Mouse (Mus musculus) Muller cell, postnatal 12 days (primary cell): ENCODE measurements around the gene Fam78a.
A peak's percentile ranks its signal among the peaks of the same experiment; 100 is the strongest.

Experiments
- DNase-seq: peaks from one replicate; pipeline ENCODE4 v3.0.0-alpha.2; 2015; ENCODE audit errors: inconsistent ontology term

Gene Fam78a

GRCm38 (mm10) chr2:32084111-32084871, at the start of gene Fam78a:
Gene Fam78a (minus strand): TSS chr2:32084857.
- DNase-seq, result peak; percentile 43

GRCm38 (mm10) chr2:32134039-32134438, 49.4 kb upstream of the Fam78a start:
- peak; percentile 73 for DNase-seq

GRCm38 (mm10) chr2:32132567-32132992, 47.9 kb upstream of the Fam78a start:
- peak; percentile 72 for DNase-seq

DNA sequence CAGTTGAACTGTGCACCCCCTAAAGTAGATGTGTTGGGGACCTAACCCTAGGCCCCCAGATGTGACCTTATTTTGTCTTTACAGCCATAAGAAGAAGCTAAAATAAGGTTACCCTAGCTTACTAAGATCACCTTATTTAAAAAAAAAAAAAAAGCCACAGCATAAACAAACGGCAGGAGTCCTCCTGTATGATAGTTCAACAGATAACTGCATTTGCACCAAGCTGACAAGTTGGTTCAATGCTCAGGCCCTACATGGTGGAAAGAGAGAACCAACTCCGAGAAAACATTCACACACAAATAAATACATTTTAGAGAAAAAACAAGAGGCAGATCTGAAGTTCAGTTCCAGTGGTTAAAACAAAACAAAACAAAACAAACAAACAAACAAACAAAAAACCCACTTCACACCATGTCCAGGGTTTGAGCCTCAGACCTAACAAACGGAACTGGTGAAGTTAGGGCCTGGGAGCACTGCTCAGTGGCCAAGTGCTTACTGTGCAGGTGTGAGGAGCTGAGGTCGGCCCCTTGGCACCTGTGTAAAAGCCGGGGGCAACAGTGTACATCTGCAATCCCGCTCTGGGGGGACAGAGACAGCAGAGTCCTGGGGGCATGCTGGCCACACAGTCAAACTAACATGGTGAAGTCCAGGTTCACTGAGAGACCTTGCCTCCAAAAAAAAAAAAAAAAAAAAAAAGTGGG, 47.4 kb upstream of the Fam78a start:
- DNase-seq, result no peak

DNA sequence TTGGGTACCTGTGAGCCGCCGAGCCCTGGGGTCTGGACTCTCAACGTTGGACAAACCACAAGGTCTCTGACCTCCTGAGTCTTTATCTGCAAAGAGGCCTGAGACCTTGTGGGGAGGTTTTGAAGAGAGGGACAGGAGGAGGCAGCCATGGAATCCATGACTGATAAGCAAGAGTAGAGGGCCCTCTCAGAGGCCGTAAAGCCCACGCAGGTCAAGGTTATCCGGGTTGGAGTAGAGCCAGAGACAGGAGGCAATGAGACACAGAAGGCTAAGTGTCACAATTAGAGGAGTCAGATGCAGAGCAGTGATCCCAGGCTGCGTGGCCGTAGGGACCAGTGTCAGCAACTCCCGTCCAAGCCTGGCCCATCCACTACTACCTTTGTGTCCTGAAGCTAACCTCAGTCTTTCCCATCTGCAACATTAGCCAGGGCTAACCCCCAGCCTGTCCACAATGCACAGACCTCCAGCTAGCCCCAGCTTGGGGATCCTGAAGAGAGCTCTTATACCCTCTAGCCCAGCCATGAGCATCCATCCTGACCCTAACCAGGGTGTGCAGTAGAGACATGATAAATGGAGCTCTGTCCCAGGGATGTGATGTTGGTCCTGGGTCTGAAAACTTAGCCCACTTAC, 46.7 kb upstream of the Fam78a start:
- DNase-seq, result no peak

DNA sequence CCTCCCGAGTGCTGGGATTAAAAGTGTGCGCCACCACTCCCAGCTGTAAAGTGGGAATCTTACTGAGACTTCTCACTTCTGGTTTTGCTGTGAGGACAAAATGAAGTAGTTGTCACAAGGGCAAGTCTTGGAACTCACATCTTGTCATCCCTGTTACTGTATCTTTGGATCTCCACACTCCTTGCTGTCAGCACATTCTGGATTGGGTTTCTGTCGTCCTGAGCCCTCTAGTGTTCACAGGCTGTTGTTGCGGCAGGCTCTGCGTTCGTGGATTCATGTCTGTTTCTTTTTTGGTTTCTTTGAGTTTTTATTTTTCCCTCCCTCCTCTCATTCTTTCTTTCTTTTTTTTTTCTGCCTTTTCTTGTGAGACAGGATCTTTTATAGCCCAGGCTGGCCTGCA, 45.8 kb upstream of the Fam78a start:
- no peak for DNase-seq

DNA sequence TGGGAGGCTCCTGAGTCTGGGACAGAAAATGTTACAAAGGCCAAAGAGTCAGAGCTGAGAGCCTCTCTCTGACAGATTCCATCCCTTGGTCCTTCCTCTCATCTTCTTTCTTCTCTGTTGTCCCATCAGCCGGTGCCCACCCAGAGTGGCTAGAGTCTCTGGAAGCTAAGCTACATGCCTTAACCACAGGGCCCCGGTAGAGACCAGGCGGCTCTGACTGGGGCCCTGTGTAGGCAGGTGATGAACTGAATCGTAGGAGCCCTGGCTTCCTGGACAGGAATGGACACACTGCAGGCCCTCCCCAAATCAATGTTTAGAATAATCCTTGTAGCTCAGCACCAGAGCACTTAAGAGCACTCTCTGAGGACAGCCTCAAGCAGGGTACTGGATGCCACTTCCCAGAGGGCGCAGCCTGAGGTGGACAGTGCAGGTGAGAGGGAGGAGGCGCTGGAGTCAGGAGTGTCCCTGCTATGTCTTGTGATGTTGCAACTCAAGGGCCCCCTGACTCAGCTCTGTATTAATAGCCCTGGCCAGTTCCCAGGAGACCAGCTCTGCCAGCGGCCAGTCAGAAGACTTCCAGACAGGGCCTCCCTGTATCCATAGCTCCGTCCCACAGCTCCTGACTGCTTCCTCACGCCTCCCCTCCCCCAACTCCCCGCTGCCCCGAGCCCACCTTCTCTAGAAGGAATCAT, 44.9 kb upstream of the Fam78a start:
- no peak for DNase-seq

GRCm38 (mm10) chr2:32128536-32128841, 43.8 kb upstream of the Fam78a start:
- no peak for DNase-seq

DNA sequence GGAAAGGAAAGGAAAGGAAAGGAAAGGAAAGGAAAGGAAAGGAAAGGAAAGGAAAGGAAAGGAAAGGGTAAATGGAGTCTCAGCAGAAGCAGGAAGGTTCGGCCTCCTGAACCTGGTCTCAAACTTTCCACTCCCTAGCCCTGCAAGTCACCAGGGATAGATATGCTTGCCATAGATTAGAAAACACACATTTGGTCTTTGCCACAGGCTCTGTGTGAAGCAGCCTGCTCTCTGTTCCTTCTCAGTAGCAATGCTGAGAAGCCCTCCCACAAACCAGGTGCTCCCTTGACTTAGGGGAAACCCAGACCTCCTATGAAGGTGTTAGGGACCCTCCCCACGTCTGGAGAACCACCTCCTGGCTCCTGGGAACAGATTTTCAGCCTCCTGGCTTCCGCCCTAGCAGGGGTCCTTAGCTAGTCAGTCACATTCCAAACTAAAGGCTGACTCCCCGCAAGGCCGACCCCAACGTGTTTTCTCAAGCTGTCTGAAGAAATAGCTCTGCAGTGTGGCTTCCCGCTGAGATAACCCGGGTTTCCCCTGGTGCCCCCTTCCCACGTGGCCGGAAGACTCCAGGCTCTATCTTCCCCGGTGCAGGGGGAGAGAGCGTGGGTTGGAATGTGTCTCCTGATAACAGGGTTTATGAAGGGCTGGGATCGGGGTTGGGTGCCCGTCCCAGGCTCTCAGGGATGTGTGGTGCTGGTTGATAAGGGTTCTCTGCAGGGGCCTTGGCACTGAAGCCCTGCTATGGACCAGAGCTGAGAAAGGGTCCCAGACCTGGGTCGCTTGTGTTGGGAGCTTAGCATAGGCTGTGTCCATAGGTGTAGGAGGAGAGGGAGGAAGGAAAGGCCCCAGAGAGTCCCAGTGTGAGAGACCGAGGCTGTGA, 43.2 kb upstream of the Fam78a start:
- DNase-seq, result no peak

- no peak for DNase-seq
These were observed 37.1 kb upstream of the Fam78a start for GRCm38 (mm10) chr2:32121785-32122184.

DNA sequence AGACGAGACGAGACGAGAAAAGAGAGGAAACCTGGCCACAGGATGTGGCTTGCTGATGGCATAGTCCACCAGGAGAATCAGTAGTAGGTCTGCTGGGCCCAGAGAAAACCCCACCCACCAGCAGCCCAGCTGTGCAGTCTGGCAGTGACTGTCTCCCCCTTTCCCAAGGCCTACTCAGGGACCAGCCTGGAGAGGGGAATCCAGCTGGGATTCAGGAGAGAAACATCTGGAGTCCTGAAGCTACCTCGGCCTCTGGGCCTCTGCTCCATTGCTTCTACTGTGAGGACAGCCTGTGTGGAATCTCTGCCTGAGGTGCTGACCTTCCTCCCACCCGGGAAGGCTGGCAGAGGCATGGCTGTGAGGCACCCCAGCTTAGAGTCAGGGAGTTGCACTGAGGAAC, 36.5 kb upstream of the Fam78a start:
- DNase-seq, result no peak

DNA sequence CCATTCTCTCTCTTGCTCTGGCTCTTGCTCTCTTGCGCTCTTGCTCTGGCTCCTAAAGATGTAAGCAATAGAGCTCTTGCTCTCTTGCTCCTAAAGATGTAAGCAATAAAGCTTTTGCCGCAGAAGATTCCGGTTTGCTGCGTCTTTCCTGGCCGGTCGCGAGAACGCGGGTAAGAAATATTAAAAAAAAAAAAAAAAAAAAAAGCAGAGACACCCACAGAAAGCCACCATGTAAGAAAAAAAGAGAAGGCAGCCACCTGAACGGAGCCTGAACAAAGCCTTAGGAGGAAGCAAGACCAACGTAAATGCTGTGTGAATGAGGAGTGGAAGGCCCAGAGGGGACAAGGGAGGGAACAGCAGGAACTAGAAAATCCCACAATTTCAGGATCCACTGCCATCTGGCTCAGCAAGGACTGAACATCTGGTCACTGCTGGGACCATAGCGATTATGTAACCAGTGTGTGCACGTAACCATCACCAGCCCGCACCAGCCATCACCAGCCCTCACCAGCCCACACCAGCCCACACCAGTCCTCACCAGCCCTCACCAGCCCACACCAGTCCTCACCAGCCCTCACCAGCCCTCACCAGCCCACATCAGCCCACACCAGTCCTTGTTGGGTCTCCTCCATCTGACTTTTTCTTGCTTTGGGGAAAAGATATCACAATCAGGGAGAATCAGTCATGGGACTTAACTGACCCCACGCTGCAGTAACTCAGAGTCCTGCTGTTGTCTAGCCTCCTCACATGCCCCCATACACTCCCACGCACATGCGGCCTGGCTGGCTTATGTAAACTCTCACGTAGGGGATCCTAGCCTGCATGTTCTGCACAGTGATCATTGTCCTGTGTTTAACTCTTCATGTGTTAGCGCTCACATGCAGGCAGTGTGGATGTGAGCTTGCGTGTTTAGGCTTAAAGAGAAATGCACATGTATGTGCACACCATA, 35.4 kb upstream of the Fam78a start:
- DNase-seq, result no peak

- DNase-seq, result no peak
These were observed 31.2 kb upstream of the Fam78a start for GRCm38 (mm10) chr2:32115851-32116268.

- DNase-seq, result no peak
These were observed 27.9 kb upstream of the Fam78a start for GRCm38 (mm10) chr2:32112548-32112947.

- DNase-seq, result no peak
These were observed 26.6 kb upstream of the Fam78a start for GRCm38 (mm10) chr2:32111268-32111667.

GRCm38 (mm10) chr2:32105930-32106329, 21.3 kb upstream of the Fam78a start:
- no peak for DNase-seq

DNA sequence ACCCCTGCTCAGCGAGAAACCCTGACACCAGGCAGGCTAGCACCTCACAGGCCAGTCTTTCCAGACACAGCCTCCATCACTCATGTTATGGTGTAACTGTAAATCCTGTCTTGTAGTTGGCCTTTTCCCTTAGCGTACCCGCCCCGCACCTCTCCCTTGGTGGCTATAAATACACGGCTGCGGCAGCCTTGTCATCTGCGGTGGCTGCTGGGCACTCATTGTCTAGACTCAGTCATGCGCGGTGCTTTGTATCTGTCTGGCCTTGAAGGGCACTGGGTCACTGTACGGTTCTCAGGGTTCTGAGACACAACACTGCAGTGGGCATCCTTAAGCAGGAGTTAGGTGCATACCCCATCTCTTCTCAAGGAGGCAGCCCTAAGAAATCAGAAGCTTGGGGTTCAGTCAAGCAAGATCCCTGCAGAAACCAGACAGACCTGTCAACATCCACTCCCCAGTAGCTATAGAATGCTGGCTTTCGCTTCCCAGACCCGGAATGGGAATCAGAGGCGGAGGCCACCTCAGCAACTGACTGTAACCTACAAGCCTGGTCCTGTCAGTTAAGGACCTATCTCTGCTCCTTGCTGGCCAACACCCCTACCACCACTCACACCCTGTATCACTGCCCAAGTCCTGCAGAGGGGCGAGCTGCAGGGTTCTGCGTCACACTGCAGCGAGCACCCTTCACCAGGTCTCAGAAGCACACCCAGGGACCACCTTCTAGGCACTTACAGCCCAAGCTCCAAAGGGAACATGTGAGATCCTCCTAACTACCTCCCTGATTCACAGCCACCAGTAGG, 20.7 kb upstream of the Fam78a start:
- DNase-seq, result peak; percentile 79

- no peak for DNase-seq
These were observed 19.5 kb upstream of the Fam78a start for GRCm38 (mm10) chr2:32104122-32104521.

- DNase-seq, result no peak
These were observed 18.9 kb upstream of the Fam78a start for GRCm38 (mm10) chr2:32103557-32103956.
